Mouse (Mus musculus): ENCODE measurements around the gene Tmem30b. TPM values are rescaled to one million over a fixed set of nuclear protein-coding genes. Genes with fewer than 3 reads are reported as not detected.

Tmem30b gene
- polyA plus RNA-seq, 2 experiments: 1.9 to 3.8 TPM

- Histone ChIP-seq H3K9ac (replicated peaks) (no peak overlapping the region), H3K27me3 (ENCODE audit: control insufficient read depth, insufficient read depth, low read length) (no peaks in the 10 kb centered on the region), H3K4me3 (ENCODE audit: insufficient read depth in 1 of 2, low read depth in 2 of 2, low read length in 2 of 2) (no peak overlapping the region), H3K27ac (no peak overlapping the region), H3K36me3 (replicated peaks; ENCODE audit: control insufficient read depth, insufficient read depth, low read depth) (no peaks in the 10 kb centered on the region), H3K4me1 (replicated peaks; ENCODE audit: control insufficient read depth in 2 of 2, insufficient read depth in 2 of 2, low read length in 1 of 2) (no peaks in the 10 kb centered on the region), H3K9me3 (ENCODE audit: control insufficient read depth, low read length) (no peaks in the 10 kb centered on the region), H3K4me2 (ENCODE audit: low read depth) (no peak overlapping the region)
- ATAC-seq (ENCODE audit: insufficient read depth) (no peak), DNase-seq (ENCODE audit: low read depth in 3 of 3, low spot score in 3 of 3) (no peak)
- TF ChIP-seq EP300 (IDR thresholded peaks at IDR 0.05; ENCODE audit: low read depth) (no peak), CTCF (IDR thresholded peaks at IDR 0.05; ENCODE audit: low read depth) (no peak)
- 55% methylated on average over 8 of the region's 8 CpGs for WGBS (ENCODE audit: insufficient replicate concordance)
Measured at GRCm38 (mm10) chr12:73525254-73525885, 20.8 kb downstream of the Tmem30b start.

- H3K4me1 ChIP-seq (replicated peaks; ENCODE audit: control insufficient read depth in 2 of 2, insufficient read depth in 2 of 2, low read length in 1 of 2): no peaks in the 10 kb centered on the region
- no peaks in the 10 kb centered on the region for H3K27me3 ChIP-seq (ENCODE audit: control insufficient read depth, insufficient read depth, low read length)
- WGBS (ENCODE audit: insufficient replicate concordance): 64% methylated on average over 12 of the region's 12 CpGs
- H3K4me2 ChIP-seq (ENCODE audit: low read depth): no peak overlapping the region
- no peak overlapping the region for H3K9ac ChIP-seq (replicated peaks)
- TF ChIP-seq CTCF (IDR thresholded peaks at IDR 0.05; ENCODE audit: low read depth): no peak
- TF ChIP-seq EP300 (IDR thresholded peaks at IDR 0.05; ENCODE audit: low read depth): no peak
- no peak overlapping the region for H3K4me3 ChIP-seq (ENCODE audit: insufficient read depth in 1 of 2, low read depth in 2 of 2, low read length in 2 of 2)
- ATAC-seq (ENCODE audit: insufficient read depth): no peak
- no peak for DNase-seq (ENCODE audit: low read depth in 3 of 3, low spot score in 3 of 3)
- H3K36me3 ChIP-seq (replicated peaks; ENCODE audit: control insufficient read depth, insufficient read depth, low read depth): no peaks in the 10 kb centered on the region
- H3K9me3 ChIP-seq (ENCODE audit: control insufficient read depth, low read length): no peaks in the 10 kb centered on the region
- no peak overlapping the region for H3K27ac ChIP-seq
Measured at GRCm38 (mm10) chr12:73523066-73523465, 23.1 kb downstream of the Tmem30b start.

GRCm38 (mm10) chr12:73521944-73522343 is 24.2 kb downstream of the Tmem30b start:
- Histone ChIP-seq H3K36me3 (replicated peaks; ENCODE audit: control insufficient read depth, insufficient read depth, low read depth) (no peaks in the 10 kb centered on the region), H3K9me3 (ENCODE audit: control insufficient read depth, low read length) (no peaks in the 10 kb centered on the region), H3K4me3 (ENCODE audit: insufficient read depth in 1 of 2, low read depth in 2 of 2, low read length in 2 of 2) (no peak overlapping the region), H3K9ac (replicated peaks) (no peak overlapping the region), H3K27ac (no peak overlapping the region), H3K4me2 (ENCODE audit: low read depth) (no peak overlapping the region), H3K27me3 (ENCODE audit: control insufficient read depth, insufficient read depth, low read length) (no peaks in the 10 kb centered on the region), H3K4me1 (replicated peaks; ENCODE audit: control insufficient read depth in 2 of 2, insufficient read depth in 2 of 2, low read length in 1 of 2) (no peaks in the 10 kb centered on the region)
- DNase-seq (ENCODE audit: low read depth in 3 of 3, low spot score in 3 of 3) (no peak), ATAC-seq (ENCODE audit: insufficient read depth) (no peak)
- WGBS (ENCODE audit: insufficient replicate concordance): 52% methylated on average over 3 of the region's 3 CpGs
- TF ChIP-seq CTCF (IDR thresholded peaks at IDR 0.05; ENCODE audit: low read depth) (no peak), EP300 (IDR thresholded peaks at IDR 0.05; ENCODE audit: low read depth) (no peak)

GRCm38 (mm10) chr12:73521238-73521841 is 24.9 kb downstream of the Tmem30b start:
- no peak for TF ChIP-seq CTCF (IDR thresholded peaks at IDR 0.05; ENCODE audit: low read depth)
- TF ChIP-seq EP300 (IDR thresholded peaks at IDR 0.05; ENCODE audit: low read depth): no peak
- Histone ChIP-seq H3K4me2 (ENCODE audit: low read depth) (no peak overlapping the region), H3K36me3 (replicated peaks; ENCODE audit: control insufficient read depth, insufficient read depth, low read depth) (no peaks in the 10 kb centered on the region), H3K4me1 (replicated peaks; ENCODE audit: control insufficient read depth in 2 of 2, insufficient read depth in 2 of 2, low read length in 1 of 2) (no peaks in the 10 kb centered on the region), H3K27ac (no peak overlapping the region), H3K9ac (replicated peaks) (no peak overlapping the region), H3K4me3 (ENCODE audit: insufficient read depth in 1 of 2, low read depth in 2 of 2, low read length in 2 of 2) (no peak overlapping the region), H3K9me3 (ENCODE audit: control insufficient read depth, low read length) (no peaks in the 10 kb centered on the region), H3K27me3 (ENCODE audit: control insufficient read depth, insufficient read depth, low read length) (no peaks in the 10 kb centered on the region)
- no peak for ATAC-seq (ENCODE audit: insufficient read depth)
- WGBS (ENCODE audit: insufficient replicate concordance): 57% methylated on average over 15 of the region's 15 CpGs
- no peak for DNase-seq (ENCODE audit: low read depth in 3 of 3, low spot score in 3 of 3)

GRCm38 (mm10) chr12:73517768-73518167 is 28.4 kb downstream of the Tmem30b start:
- Histone ChIP-seq H3K9ac (replicated peaks) (no peak overlapping the region), H3K27me3 (ENCODE audit: control insufficient read depth, insufficient read depth, low read length) (no peaks in the 10 kb centered on the region), H3K4me2 (ENCODE audit: low read depth) (no peak overlapping the region), H3K27ac (no peak overlapping the region), H3K4me3 (ENCODE audit: insufficient read depth in 1 of 2, low read depth in 2 of 2, low read length in 2 of 2) (no peak overlapping the region), H3K4me1 (replicated peaks; ENCODE audit: control insufficient read depth in 2 of 2, insufficient read depth in 2 of 2, low read length in 1 of 2) (no peaks in the 10 kb centered on the region), H3K36me3 (replicated peaks; ENCODE audit: control insufficient read depth, insufficient read depth, low read depth) (no peaks in the 10 kb centered on the region), H3K9me3 (ENCODE audit: control insufficient read depth, low read length) (no peaks in the 10 kb centered on the region)
- TF ChIP-seq EP300 (IDR thresholded peaks at IDR 0.05; ENCODE audit: low read depth): no peak
- no peak for TF ChIP-seq CTCF (IDR thresholded peaks at IDR 0.05; ENCODE audit: low read depth)
- no peak for DNase-seq (ENCODE audit: low read depth in 3 of 3, low spot score in 3 of 3)
- no peak for ATAC-seq (ENCODE audit: insufficient read depth)
- 62% methylated on average over 12 of the region's 12 CpGs for WGBS (ENCODE audit: insufficient replicate concordance)
